Mouse (Mus musculus) heart, postnatal 14 days (tissue): ENCODE measurements at regions not wholly inside any gene's neighbourhood (a gene's known extent, or its start where the extent isn't known, plus 50 kb on each side); places are given as distances from the start of the nearest gene placed in this dataset.
A peak's percentile ranks its signal among the peaks of the same experiment; 100 is the strongest.

Experiments
- DNase-seq, 2 experiments: peaks; one replicate each; pipeline ENCODE4 v3.0.0; 2021 to 2022
- intact Hi-C: fragments of 180-260 bp; cut with DNase I; formaldehyde crosslinking; loops from one replicate; pipeline ENCODE4 v1.15.1; 2025

- intact Hi-C loops, result no loop called here
Observed at GRCm38 (mm10) chr8:89308950-89309349, 265.0 kb upstream of the Sall1 start.

GRCm38 (mm10) chr8:89308532-89308931 is 264.6 kb upstream of the Sall1 start:
- intact Hi-C loops, result no loop called here
- DNase-seq, result no peak

More at GRCm38 (mm10) chr8:89308950-89309349, 265.0 kb upstream of the Sall1 start:
- no peak for DNase-seq

GRCm38 (mm10) chr8:89307601-89308000 is 263.6 kb upstream of the Sall1 start:
- no peak for DNase-seq
- intact Hi-C loops, result no loop called here

- intact Hi-C loops, result no loop called here
- DNase-seq, result no peak
Observed at GRCm38 (mm10) chr8:89307085-89307484, 263.1 kb upstream of the Sall1 start.

GRCm38 (mm10) chr8:89304116-89304515 is 260.2 kb upstream of the Sall1 start:
- intact Hi-C loops, result no loop called here
- DNase-seq, result no peak

GRCm38 (mm10) chr8:89303326-89303725 is 259.4 kb upstream of the Sall1 start:
- no peak for DNase-seq
- intact Hi-C loops, result no loop called here

- intact Hi-C loops, result no loop called here
- no peak for DNase-seq
Observed at GRCm38 (mm10) chr8:89299637-89300036, 255.7 kb upstream of the Sall1 start.

- intact Hi-C loops, result no loop called here
Observed at GRCm38 (mm10) chr8:89295686-89296085, 251.7 kb upstream of the Sall1 start.

GRCm38 (mm10) chr8:89289017-89289416 is 245.1 kb upstream of the Sall1 start:
- intact Hi-C loops, result no loop called here

More at GRCm38 (mm10) chr8:89295686-89296085, 251.7 kb upstream of the Sall1 start:
- no peak for DNase-seq

GRCm38 (mm10) chr8:89284871-89285564 is 241.1 kb upstream of the Sall1 start:
- no peak for DNase-seq
- intact Hi-C loops, result no loop called here

More at GRCm38 (mm10) chr8:89289017-89289416, 245.1 kb upstream of the Sall1 start:
- DNase-seq, result no peak

- no peak for DNase-seq
- intact Hi-C loops, result no loop called here
Observed at GRCm38 (mm10) chr8:89283105-89284096, 239.4 kb upstream of the Sall1 start.

GRCm38 (mm10) chr8:89279844-89280243 is 235.9 kb upstream of the Sall1 start:
- intact Hi-C loops, result no loop called here
- DNase-seq, result no peak

GRCm38 (mm10) chr8:89279142-89279541 is 235.2 kb upstream of the Sall1 start:
- intact Hi-C loops, result no loop called here
- DNase-seq, result no peak

GRCm38 (mm10) chr8:89273276-89273675 is 229.3 kb upstream of the Sall1 start:
- intact Hi-C loops, result no loop called here
- no peak for DNase-seq

GRCm38 (mm10) chr8:89272381-89272815 is 228.4 kb upstream of the Sall1 start:
- intact Hi-C loops, result no loop called here
- peak; percentile 6 to 7 for DNase-seq

GRCm38 (mm10) chr8:89271381-89272355 is 227.7 kb upstream of the Sall1 start:
- DNase-seq, result no peak
- intact Hi-C loops, result no loop called here

- intact Hi-C loops, result no loop called here
- DNase-seq, result no peak
Observed at GRCm38 (mm10) chr8:89270001-89270400, 226.0 kb upstream of the Sall1 start.

GRCm38 (mm10) chr8:89261163-89261812 is 217.3 kb upstream of the Sall1 start:
- DNase-seq, result no peak
- intact Hi-C loops, result no loop called here

- intact Hi-C loops, result no loop called here
- no peak for DNase-seq
Observed at GRCm38 (mm10) chr8:89259881-89260280, 215.9 kb upstream of the Sall1 start.

GRCm38 (mm10) chr8:89246342-89246741 is 202.4 kb upstream of the Sall1 start:
- intact Hi-C loops, result no loop called here
- no peak for DNase-seq
